Mouse (Mus musculus) adrenal gland, postnatal 36 days (tissue): ENCODE measurements at regions not wholly inside any gene's neighbourhood (a gene's known extent, or its start where the extent isn't known, plus 50 kb on each side); places are given as distances from the start of the nearest gene placed in this dataset.

Source experiments
- DNase-seq, 2 experiments: peaks; one replicate each; pipeline ENCODE4 v3.0.0; 2021; ENCODE audit warnings: mixed read lengths in 1 of 2

DNA sequence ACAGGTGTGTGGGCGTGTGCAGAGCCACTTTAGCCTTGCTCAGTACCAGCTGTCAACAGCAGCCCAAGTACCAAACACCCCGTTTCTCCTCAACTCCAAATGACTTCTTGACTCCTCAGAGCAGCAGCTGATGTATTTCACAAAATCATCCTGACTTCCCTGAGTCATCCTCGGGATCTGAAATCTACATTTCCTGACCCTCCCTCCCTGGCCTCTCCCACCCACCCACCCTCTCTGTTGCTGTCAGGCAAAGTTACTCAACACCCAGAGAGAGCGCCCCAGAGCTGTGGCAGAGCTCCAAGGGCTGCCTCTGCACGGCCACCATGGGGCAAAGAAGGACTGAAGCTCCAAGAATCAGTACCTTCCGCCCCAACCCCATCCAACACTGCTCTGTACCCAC is 83.5 kb upstream of the Cyp1b1 start:
- no peak for DNase-seq

DNA sequence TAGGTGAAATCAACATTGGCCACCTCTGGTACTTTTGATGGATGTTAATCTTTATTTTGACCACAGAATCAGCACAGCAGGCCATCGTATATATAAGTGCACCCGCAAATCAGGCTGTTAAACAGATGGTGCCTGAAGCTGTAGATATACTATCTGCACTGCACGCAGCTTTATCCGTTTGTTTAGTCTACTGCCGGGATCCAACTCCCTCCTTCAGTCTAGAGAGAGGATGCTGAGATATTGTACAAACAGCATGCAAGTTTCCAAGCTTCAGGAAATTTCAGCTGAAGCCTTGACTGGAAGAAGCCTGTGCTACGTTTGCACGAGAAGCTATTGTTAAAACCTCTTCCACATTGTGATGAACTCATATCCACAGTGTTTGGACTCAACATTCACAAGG is 75.3 kb upstream of the Cyp1b1 start:
- DNase-seq, result no peak

DNA sequence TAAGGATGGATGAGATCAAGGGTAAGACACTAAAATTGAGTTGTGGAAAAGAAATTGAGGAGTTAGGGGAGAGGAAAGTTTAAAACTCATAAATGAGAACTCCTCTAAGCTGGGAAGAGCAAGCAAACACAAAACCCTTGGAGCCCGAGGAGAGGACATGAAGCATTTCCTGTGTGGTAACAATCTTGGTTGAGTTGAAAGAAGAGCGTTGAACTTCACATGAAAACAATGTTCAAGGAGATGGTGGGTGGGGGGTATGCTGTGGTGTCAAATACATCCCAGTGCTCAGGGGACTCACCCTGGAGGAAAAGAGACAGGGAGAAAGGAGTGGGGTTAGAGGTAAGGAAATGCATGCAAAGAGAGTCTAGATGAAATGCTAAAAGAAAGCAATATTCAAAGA is 72.3 kb upstream of the Cyp1b1 start:
- no peak for DNase-seq

DNA sequence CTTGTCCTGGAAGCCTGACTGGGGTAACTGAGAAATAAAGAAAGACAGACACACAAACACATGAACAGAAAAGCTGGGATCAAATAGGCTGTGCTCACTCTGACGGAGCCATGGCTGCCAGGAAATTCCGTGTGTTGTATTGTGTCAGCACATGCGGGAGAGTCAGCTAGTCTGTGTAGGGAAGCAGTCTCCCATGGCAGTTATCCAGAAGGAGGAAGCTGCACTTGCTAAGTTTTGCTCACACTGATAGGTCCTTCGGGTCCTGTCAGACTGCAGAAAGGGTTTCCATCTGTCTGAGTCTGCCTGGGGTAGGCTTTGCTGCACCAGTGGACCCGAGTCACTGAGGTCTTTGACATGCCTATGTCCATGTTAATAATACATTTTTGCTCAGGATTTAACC is 71.8 kb upstream of the Cyp1b1 start:
- no peak for DNase-seq

DNA sequence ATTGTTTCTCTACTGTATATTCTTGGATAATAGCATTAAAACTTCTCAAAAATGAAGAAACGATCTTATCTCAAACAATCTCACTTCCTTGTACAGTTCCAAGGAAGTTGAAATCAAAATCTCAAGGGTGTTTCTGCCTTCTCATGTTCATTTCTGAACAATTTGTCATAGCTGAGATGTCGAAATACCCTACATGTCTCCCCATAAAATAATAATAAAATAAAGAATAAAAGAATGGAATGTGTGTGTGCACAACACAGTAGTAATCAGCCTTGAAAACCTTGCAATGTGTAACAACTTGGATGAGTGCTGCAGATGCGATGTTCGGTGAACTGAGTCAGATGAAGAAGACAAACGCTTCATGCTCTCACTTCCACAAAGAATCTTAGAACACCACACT is 71.4 kb upstream of the Cyp1b1 start:
- no peak for DNase-seq

DNA sequence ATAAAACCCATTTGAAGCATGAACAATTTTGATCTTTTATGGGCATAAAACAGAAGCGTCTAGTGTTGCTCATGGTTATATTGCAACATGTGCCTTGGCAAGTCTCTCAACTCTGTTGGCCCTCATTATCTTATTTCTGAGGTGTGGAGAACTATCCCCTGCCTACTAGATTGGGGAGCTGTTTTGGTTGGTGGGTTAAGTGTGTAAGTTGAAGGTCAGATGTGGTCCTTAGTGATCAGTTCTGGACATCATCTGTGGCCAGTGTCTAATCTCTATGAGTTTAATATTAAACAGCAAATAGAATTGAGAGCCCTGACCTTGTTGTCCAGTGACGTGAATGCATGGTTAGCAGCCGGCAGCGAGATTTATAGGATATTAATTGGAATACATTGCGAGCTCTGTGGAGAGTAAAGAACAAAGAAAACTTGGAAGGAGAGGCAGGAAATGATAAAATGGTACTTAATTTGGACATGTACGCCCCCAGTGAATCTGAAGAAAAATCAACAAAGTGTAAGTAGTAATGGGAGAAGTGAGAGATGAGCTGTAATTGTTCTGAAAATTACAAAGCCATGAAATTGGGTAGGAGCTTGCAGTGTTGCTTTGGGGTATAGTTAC is 69.5 kb upstream of the Cyp1b1 start:
- DNase-seq, result no peak

DNA sequence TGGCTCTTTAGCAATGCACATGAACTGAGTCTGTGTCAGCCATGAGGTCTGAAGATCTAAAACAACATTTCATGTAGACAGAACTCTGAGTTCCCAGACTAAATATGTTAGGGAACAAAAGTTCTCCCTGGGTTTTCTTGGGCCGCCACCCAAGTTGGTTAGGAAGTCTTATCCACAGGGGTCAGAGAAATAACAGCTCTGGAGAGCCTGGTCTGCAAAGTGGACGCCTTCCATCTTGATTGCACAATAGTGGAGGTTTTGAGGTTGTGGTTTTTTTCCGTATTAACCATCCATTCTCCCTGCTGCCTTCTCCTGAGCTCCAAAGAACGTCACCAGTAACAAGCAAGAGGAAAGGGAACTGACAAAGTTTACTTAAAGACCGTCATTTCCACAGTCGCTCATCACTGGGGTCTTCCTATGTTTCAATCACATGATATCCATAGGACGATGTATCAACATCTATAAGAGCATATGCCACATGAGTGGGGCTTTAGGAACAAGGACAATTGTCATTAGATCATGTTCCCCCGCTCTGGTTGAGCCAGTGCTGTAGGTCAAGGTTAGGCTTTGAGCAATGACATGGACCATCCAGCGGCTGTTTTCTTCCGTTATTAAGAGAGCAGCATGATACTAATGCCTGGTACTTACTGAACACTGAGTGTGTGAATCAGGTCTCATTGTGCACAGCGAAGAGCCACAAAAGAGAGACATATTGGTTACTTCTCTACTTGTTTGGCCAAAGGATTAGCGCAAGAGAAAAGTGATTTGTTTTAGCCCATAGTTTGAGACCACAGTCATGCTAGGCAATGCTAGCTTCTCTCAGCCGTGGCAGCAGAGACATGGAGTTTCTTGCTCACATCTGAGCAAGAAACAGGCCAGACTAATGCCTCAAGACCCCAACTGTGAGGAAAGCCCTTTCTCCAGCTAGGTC is 67.1 kb upstream of the Cyp1b1 start:
- peak; percentile 49 to 61 for DNase-seq

DNA sequence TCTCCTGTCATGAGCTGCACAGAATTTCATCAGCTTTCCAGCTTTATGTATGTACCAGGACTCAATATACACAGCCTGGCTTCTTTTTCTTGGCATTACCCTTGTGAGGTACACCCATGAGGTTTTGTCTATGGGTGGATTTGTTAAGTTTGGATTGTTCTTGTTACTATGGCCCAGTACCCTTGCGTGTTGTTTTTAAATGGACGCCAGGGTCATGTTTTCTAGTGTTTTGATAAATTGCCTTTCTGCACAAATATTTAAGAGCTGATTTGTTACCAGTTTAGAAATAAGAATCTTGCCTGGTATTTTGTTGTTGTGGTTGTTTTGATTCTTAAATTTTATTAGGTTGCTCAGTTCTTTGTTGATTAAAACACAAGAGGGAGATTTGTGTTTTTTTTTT is 66.4 kb upstream of the Cyp1b1 start:
- no peak for DNase-seq

DNA sequence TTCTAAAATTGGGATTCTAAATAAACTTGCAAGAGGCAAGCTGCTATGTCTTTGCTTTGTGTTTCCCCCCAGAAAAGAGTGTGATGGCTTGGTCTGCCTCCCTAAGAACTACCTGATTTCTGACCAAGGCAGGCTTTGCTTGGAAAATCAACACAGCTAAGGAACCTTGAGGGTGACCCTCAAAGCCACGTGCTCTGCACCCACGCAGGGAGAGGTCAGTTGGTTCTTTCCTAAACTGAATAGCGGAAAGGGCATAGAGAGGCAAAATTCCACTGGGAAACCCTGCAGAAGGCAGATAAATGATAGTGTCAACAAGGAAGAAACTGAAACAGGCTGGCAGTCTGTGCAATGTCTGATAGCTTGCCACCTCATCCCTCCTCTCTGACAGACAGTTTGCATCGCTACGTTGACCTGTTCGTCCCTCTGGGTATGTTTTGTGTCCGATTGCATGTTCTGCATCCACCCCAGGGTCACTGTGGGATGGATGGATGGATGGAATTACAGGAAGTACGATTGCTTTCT is 63.1 kb upstream of the Cyp1b1 start:
- peak; percentile 17 to 40 for DNase-seq

DNA sequence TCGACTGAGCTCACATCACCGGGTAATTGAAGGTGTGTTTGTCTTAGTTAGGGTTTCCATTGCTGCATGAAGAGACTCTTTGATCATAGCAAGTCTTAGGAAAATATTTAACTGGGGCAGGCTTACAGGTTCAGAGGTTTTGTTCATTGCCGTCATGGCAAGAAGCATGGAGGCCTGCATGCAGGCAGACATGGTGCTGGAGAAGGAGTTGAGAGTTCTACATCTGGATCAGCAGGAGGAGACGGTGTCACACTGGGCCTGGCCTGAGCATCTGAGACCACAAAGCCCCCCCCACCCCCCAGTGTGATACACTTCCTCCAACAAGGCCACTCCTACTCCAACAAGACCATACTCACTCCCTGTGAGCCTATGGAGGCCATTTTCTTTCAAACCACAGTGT is 61.3 kb upstream of the Cyp1b1 start:
- DNase-seq, result no peak

DNA sequence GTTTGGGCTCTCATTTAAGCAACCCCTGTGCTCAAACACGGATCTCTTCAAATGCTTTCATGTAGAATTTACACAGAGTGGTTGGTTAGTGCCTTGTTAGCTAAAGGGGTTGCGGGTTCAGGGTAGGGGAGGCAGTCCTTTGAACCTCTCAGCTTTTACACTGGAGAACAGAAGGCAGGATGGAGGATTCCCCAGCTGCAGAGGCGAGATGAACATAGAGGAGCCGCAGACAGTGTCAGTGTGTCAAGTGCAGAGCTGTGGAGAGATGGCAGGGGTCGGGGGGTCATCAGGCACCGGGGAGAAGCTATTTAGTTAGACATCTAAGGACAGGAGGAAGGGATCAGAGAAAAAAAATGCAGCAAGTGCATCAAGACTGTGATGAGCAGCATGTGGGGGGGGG is 60.4 kb upstream of the Cyp1b1 start:
- DNase-seq, result no peak

DNA sequence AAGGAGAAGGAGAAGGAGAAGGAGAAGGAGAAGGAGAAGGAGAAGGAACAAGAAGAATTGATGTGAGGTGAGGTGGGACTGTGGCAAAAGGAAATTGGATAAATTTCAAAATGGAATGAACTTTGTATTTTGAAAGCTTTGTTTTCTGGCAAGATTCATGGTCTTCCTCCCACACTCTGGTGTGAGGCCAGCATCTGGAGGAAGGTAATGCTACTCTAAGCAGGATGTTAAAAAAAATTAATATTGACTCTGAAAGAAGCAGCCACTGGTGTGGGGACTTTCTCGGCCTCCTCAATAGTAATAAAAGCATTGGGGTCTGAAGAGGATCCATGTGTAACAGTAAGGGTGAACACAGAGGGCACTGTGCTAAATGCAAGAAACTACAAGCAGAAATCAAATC is 59.4 kb upstream of the Cyp1b1 start:
- no peak for DNase-seq

DNA sequence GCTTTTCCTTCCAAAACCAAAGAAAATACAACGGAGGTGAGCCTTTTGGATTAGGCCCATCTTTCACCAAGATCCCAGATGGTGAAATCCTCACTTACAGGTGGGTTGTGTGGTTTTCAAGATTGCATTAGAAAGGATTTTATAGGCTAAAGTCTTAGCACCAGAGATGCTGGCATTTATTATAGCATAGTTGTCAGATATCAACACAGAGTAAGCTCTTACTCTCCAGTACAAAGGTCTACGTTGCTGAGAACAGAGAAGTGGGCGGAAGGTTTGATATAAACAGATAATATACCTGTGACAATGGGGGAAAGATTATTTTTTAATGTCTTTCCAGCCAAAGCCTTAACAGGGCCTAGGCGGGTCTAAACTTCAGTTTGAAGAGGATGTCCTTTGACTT is 57.4 kb upstream of the Cyp1b1 start:
- DNase-seq, result no peak

DNA sequence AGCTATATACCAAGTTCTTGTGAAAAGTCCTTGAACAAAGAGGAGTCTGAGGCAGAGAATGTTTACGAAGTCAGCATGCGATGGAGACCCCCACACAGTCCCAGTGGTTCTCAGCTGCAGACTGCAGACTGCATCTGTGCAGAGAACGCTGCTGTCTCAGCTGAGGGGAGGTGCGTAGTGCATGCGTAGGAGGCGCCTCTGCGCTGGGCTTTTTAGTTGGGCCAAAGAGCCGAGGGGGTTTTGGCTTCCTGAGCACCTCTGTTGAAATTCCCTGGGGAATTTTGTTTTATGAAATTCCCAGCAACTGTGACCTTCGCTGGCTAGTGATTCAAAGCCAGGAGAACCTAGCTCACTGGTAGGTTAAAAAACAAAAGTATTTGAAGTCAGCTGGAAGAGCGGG is 56.9 kb upstream of the Cyp1b1 start:
- peak in 1 of 2 experiments; percentile 29 for DNase-seq

DNA sequence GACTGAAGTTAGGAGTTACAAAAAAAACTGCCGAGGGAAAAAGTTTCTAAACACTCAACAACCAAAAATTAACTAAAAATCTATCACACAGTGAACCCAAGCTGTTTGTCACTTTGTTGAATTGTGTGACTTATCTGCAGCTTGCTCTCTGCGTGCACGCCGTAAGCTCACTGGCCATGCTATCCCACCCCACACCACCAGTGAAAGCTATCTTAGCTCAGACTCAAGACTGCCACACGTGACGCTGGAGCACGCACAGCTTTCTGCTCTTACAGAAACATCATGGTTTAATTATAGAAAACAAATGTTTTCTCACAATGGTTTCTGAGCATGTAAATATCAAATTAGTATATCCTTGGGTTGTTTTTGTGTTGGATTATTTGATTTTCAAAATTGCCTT is 56.0 kb upstream of the Cyp1b1 start:
- DNase-seq, result no peak

DNA sequence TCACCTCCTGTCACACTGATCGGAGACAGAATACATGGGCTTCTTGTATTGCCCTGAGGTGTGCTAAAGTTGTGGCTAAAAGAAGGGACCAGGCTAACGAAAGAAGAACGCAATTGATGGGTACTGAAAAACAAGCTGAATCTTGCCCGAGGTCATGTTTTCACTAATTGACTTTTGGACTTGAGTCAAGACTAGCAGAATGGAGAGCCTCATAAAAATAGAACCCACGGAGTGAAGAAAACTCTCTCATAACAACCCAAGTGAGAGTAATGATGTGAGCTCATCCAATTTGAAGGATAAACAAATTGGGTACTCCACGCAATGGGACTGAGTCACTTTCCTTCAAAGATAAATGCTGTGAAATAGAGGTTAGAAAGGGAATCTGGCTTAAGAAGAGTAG is 55.0 kb upstream of the Cyp1b1 start:
- no peak for DNase-seq

DNA sequence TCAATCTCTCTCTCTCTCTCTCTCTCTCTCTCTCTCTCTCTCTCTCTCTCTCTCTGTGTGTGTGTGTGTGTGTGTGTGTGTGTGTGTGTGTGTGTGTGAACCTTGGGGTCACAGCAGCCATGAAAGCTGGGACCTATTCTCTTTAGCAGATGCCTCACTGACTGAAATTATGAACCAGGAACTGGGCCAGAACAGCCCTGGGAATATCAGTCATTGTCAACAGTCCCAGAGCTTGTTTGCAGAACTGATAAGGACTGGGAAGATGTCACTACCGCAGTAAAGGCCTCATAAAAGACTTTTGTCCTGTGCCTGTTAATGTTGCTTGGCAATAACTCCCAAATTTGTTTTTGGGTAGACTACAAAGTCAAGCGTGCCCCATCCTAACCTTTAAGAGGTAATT is 53.2 kb upstream of the Cyp1b1 start:
- DNase-seq, result no peak

DNA sequence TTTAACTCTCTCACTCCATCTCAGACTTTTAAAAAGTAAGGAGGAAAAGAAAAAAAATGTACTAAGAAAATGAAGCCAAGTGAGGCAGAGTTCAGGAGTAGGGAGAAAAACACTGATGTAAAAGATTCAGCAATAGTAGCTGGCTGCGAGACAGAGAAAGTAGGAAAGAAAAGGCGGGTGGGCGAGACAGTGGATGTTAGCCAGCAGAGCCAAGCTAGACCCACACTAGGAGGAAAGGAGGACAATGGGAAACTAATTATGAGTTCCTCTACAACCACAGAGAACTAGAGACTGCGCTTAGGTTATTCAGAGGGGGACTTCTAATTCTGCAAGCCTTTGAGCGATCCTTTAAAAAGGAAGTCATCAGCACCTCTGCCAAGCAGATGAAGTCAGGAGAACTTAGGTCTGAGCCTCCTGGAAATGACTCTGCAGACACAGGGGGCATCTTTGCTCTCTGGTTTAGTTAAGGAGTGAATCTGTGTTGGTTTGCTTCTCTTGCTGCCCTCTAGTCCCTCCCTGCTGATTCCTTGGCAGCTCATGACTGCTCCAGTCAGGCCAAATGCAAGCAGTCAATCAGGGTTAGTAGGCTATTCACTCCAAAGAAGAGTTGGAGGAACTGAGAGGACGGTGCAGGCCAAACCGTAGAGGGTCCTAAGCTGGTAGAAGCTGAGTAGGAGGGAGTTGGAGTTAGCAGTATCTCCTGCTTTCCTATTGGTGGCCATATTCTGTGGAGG is 50.4 kb upstream of the Cyp1b1 start:
- peak in 1 of 2 experiments; percentile 18 for DNase-seq
